Mouse (Mus musculus) 3T3-L1 (cell line): Measurements from ENCODE around the gene Ikzf1.

Source experiments
- DNase-seq: peaks from one replicate; pipeline ENCODE4 v3.0.0-alpha.2; 2015; ENCODE audit warnings: low read depth, low spot score

Gene Ikzf1

DNA sequence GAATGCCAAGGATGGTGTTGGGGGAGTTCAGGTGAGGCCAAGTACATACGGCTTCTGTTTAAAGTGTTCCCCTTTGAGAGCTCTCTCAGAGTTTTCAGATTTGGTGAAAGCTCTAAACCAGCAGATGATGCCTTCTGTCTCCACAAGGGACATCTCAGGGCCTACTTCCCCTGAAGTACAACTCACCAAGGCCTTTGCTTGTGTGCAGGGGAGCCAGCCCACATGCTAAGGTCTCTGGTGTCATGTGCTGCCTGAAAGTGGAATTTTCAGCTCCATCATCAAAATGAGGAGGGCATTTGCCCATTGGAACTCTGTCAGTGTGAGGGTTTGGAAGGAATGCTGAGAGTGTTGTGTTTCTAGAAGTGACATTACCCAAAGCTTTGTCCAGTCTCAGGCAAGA is 80.6 kb downstream of the Ikzf1 start:
- DNase-seq, result no peak

DNA sequence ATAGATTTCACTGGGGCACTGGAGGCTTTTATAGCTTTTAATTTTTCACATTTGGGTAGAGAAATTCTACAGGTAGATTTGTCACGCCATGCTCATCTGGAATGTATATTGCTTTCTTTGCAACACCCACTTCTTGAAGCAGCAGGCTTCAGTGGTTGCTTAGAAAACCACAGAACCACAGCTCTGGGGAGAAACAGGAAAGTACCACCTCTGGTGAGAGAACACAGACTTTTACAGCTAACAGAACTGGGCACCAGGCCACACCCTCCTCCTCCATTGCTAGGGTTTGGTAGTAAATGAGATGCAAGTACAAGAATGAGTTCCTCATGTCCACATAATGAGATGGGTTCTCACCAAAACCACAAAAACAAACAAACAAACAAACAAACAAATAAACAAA is 81.3 kb downstream of the Ikzf1 start:
- no peak for DNase-seq

DNA sequence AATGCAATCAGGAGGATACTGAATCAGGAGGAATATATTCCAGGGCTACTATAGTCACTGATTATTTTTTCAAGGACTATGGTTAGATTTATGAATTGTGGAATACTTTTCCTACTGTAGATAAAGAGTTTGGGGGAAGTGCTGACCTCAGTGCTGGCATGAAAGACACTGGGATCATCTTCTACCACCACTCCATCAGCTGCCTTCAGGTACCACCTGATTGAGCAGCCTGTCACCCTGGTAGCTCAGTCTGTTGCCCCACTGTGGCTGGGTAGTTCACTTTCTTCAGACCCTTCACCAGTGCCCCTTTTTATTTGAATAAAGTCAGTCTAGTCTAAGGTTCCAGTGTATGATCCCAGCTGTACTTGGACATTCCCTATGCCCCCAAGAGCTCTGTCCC is 81.9 kb downstream of the Ikzf1 start:
- DNase-seq, result no peak

DNA sequence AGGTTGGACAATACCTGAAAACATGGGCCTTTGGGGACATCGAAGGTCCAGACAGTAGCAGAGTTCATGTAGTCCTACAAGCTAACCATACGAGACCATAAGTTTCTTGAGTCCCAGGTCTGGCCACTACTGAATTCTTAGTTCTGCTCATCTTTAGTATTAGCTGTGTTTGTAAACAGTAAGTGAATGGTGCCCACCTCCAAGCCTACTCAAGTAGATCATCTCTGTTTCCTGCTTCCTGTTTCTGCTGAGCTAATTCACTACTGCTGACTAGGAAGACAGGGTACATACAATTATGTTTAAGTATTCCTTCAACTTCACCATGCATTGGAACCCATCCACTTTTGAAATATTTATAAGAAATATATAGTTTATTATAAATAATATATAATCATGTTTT is 83.3 kb downstream of the Ikzf1 start:
- DNase-seq, result no peak

DNA sequence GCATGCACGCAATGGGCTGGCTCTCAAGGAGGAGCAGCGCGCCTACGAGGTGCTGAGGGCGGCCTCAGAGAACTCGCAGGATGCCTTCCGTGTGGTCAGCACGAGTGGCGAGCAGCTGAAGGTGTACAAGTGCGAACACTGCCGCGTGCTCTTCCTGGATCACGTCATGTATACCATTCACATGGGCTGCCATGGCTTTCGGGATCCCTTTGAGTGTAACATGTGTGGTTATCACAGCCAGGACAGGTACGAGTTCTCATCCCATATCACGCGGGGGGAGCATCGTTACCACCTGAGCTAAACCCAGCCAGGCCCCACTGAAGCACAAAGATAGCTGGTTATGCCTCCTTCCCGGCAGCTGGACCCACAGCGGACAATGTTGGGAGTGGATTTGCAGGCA is 84.5 kb downstream of the Ikzf1 start:
- no peak for DNase-seq

DNA sequence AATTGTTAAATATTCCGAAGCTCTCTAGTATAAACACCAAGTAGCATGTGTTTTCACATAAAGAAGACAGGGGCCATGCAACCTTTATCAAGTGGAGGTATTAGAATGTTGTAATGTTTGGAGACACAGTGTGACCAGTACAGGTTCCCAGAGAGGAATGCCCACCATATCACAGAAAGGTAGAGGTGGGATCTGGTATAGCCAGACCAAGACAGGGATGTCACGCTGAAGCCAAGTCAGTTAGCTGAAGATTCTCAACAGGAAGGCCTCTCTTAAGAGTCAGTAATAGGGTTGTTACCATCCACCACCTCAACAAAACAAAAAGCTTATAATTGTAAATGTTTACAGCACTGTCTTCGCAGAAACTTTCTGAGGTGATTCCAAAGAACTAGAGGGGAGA is 85.9 kb downstream of the Ikzf1 start:
- DNase-seq, result no peak

DNA sequence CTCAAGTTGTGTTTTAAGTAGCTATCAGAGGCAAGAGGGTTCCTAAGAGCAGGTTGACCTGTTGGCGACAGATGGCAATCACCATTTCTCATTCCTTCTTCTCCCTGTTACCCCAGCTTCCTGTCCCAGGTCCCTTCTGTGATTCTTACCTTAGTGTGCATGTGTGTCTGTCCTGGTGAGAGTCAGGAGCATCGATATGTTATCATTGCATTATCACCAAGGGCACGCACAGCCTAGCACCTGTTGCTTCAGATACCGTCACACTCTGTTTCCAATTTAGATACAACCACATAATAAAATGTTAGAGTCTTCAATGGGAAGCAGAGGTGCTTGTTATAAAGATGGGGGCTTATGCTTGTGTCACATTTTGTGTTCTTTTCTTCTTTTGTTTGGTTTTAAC is 87.4 kb downstream of the Ikzf1 start:
- DNase-seq, result no peak

DNA sequence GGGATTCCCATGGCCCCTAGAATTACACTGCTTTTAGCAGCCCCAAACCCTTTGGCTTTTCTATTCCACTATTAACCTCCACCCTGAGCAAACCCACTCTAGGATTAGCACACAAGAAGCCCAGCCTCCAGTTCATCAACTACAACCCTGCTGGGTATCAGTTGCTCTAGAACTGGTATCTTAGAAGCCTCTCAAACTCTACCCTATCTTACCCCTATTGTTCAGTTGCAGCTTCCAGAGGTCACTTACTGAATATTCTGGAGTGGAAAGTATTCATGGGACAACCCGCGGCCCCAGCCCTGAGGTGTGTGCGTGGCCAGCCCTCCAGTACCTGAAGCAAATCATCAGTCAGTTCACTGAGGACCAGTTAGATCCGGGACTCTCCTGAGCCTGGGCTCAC is 89.6 kb downstream of the Ikzf1 start:
- no peak for DNase-seq

DNA sequence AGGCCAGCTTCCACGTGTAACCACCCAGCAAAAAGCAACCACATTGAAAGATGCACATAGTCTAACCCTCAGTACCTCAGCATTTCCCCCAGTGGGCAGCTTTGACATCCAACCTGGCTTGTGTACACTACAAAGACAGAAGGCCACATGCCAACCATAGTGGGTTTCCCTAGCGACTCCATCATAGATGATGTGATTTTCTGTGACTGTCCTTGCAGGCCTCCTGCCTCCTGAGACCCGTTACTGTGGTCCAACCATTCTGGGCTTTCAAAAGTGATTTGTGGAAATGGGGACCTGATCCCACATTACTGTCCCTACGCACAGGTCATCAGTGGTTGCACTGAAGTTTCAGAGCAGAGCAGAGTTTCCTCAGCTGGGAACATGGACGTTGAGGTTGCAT is 90.1 kb downstream of the Ikzf1 start:
- no peak for DNase-seq

DNA sequence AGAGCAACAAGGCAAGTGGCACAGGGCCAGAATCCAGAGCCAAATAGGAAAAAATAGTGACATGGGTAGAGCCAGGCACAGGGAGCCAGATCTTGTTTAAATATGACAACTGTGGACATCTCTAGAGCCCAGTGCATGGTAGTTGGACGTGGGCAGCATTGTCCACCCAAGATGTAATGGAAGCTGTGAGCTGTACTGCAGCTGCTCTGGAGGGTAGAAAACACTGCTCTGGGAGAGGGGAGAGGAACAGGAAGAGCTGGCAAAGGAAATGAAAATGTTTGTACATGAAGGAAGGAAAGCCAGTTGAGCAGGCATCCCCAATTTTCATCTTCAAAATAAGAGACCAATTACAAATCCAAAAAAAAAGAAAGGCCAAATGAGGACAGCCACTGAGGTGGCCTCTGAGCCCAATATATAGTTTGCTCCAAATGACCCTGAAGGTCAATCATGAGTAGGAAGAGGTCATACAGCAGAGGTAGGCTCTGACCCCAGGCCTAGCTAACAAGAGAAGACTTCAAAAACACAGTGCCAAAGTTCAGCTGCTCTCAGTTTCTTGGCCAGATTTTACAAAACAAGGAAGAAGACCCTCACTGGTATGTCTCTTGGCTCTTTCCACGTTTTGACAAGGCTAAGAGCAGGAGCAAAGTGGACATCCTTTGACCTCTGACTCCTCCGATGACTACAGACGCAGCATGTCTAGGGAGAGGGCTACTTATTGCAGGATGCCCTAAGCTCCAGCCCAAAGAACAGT is 91.4 kb downstream of the Ikzf1 start:
- no peak for DNase-seq

DNA sequence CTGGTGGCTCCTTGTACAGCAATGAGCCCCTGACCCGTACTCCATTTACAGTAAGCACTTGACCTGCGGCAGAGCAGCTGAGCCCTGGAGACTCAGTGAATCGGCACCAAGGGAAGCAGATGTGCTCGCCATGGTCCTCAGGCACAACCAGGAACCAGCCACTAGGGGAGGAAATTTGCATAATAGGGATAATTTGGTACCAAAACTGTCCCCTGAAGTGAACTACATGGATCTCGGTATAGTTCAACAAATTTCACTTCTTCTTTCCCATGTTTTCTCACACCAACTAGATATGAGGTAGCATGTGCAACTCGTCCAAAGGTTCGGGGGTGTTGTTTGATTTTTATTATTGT is 92.0 kb downstream of the Ikzf1 start:
- no peak for DNase-seq

DNA sequence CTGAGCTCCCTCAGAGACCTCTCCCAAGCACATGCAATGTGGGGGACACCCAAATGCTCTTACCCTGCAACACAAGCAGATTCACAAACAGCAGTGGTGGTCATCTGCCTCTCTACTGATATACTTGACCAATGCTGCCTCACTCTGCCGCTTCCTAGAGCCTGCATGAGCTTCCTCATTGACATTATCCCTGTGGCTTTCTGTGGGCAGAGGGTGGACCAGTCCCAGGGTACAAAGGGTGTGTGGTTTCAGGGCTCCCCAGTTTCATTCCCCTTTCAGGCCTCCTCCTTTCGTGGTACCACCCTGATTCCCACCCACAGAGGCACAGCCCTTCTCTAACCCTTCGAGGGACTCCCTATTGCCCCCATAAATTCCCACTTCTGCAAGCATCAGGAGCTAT is 92.4 kb downstream of the Ikzf1 start:
- no peak for DNase-seq

DNA sequence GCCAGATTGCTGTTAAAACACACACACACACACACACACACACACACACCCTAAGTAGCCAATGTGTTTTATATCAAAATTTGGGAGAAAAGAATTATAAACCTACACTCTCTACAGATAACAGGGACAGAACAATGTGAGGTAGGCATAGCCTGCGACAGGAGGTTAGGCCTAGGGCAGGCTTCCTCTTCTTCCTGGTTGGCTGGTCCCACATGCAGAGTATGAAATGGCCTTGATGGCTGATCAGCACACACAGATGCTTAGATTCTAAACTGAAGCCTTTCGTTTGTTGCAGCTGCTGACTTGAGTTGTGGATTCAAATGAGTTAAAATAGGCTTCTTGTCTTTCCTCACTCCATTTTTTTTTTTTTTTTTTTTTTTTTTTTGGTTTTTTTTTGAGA is 93.0 kb downstream of the Ikzf1 start:
- DNase-seq, result no peak

DNA sequence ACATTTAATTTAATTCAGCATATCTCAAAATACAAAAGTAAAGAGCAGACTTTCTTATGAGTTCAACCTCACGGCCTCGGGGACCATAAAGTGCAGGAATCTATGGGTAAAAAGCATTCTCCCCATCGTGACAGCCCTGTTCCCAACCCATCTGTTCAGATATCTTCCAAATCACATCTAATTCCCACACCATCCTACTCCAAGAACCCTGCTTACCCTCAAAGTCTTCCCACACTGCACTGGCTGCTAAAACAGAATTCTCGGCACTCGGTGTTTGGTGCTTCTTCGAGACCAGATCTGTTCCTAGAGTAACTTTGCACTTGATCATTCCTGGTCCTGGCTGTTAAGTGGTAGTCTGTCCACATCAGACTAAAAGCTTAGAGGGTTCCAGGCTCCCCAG is 93.5 kb downstream of the Ikzf1 start:
- no peak for DNase-seq

DNA sequence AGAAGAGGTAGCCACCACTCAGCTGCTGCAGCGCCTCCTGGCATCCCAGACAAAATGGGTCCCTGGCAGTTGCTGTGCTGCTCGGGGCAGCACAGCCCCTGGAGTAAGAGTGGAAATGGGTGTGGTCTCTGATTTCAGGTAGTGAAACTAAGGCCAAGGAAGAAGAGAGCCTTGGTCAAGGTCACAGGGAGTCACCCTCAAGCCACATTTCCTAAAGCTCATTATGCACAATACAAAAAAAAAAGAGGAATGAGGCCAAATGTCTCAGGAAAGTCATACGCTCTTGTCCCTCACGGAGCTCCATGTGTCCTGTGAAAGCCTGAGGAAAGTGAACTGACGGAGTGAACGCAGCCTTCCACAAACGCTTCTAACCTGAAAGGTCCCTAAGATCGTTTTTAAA is 96.9 kb downstream of the Ikzf1 start:
- DNase-seq, result no peak

DNA sequence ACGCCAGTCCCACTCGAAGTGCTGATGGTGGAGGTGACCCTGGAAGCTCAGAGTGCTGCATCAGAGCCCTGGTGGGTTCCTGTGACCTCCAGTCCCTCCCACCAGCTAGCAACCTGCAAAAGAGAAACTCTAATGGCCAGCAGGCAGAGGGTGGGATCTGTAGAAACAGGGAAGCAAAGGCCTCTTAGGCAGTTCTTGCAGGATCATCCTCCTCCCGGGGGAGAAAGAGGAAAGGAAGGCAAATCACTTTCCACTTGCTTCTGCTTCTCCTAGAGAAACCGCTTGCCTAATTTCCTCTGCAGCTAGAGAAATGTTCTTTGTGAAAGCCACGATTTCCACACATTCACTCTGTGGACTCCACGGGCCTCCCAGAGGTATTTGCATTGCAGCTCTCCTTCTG is 100.7 kb downstream of the Ikzf1 start:
- DNase-seq, result no peak

DNA sequence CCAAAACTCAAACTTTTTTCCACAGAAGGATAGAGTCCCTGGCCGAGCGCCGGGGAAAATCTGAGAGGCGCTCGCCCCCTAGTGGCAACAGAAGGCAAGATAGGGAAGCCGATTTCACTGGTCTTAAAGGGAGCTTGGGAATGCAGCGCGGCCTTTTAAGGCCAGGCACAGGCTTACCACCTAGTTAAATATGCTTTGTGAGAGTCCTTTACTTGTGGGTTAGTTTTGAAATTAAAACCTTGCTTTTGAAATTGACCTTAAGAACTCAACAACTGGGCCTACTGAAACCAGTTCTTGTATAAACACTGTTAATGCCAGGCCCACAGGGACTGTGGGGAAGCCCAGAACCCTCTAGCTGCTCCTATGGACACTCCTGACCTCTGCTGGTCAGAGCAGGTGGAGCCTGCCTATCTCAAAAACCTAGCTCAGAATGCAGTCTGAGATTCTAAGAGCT is 103.7 kb downstream of the Ikzf1 start:
- DNase-seq, result peak; percentile 89

DNA sequence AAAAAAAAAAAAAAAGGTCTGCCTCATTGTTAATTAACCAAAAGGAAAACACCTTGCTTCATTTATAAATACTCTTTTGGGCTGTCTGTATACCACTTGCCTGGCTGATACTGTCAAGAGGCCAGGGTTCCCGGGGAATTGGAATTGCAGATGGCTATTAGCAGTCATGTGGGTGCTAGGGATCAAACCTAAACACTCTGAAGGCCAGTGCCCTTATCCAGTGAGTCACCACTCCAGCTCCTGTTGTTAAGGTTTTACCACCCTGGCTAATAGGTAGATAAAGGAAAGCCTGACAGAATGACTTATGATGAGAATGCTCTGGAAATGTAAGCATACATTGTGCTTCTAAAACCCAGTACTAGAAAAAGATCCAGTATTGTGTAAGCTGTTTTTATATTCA is 109.8 kb downstream of the Ikzf1 start:
- no peak for DNase-seq

DNA sequence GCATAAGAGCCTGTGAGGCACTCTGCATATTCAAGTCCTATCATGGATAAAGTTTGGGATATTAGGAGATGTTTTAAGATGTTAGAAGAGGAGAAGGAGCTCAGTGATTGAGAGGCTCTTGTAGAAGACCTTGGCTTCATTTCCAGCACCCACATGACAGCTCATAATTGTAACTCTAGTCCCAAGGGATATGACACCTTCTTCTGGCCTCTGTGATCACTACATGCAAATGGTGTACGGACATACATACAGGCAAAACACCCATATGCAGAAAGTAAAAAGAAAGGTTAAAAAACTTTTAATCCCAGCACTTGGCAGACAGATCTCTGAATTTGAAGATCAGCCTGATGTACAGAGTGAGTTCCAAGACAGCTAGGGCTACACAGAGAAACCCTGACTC is 113.9 kb downstream of the Ikzf1 start:
- no peak for DNase-seq

DNA sequence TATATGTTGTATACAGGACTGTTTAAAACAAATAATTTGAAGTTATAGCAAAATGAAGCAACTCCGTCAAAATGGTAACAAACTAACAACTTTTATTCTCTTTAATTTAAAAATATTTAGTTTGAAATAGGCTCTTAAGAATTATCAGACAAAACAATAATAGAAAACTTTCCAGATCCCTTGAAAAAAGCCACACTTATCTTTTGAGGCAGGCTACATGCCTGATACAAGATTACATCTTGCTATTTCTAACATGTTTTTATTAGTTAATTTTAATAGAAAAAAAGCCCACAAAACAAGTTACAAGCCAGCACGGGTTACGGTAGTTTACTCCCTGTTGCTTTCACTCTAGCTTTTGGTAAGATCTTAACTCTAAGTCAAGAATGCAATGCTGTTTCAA is 115.5 kb downstream of the Ikzf1 start:
- DNase-seq, result no peak

DNA sequence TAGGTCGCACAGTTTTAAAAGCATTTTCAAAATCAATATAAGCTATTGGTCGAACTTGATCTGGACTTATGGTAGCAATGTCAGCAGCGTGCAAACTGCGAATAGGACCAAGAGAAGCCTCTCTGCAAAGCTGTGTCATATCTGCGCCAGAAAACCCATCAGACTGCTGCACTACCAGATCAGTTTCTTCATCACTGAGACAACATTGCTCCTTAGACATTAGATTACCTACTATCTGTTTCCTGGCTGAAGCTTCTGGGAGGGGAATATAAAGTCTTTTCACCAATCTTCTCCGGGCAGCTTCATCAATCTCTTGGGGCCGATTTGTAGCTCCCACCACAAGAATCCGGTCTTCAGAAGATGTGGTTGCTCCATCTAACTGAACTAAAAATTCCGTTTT is 116.3 kb downstream of the Ikzf1 start:
- DNase-seq, result no peak

DNA sequence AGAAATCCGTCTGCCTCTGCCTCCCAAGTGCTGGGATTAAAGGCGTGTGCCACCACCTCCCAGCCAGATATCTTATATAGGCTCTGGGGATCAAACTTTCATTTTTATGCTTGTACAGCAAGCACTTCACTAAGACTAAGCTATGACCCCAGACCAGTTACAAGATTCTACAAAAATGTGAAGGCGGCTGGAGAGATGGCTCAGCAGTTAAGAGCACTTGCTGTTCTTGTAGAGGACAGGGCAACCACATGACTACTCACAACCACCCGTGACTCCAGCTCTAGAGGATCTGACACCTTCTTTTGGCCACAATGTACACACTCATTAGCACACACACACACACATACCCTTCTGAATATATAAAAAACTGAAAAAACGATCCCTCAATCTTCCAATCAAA is 119.6 kb downstream of the Ikzf1 start:
- no peak for DNase-seq

DNA sequence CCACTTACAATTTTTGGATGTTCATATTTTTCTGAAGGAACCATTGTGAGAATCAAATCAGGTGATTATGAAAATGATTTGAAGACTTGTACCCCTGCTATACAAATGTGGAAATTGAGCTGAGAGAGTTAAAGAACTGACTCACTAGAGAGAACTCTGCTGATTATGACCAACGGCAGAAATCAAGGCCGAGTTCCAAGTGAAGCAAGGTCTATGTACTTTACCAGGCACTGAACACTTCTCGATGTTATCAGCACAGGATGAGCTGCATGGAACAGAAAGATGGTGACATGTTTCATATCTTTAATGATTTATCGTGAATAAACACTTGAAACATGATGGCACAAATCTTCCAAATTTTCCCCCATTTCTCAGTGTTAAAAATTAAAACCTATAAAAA is 121.1 kb downstream of the Ikzf1 start:
- DNase-seq, result no peak
